In genomic region chr11:96977606-96978400, GRCm38 (mm10) we compare ENCODE assay signal across 8 mouse cellular contexts. TPM values are rescaled to one million over a fixed set of nuclear protein-coding genes. Genes with fewer than 3 reads are reported as not detected.
DNase-seq lines count a peak whose midpoint lies in the region; ATAC-seq and TF ChIP-seq lines count a peak whose summit lies in the region.

No protein-coding gene starts in this region.

- H3K4me3 ChIP-seq in heart, embryonic 12.5 days: peak overlapping the region; percentile 92
- peak overlapping the region; percentile 70 for H3K4me3 ChIP-seq in kidney, postnatal 0 days (replicated peaks; ENCODE audit: low read depth, low read length)
- peak overlapping the region; percentile 72 for H3K4me3 ChIP-seq in liver, embryonic 11.5 days (ENCODE audit: low read depth, low read length)
- peak overlapping the region; percentile 88 for H3K4me3 ChIP-seq in stomach, embryonic 14.5 days (ENCODE audit: low read depth, low read length)

- no peaks in the 10 kb centered on the region for H3K9me3 ChIP-seq in heart, embryonic 12.5 days (replicated peaks)
- H3K9me3 ChIP-seq in kidney, postnatal 0 days (replicated peaks; ENCODE audit: low read length): no peaks in the 10 kb centered on the region
- H3K9me3 ChIP-seq in liver, embryonic 11.5 days (ENCODE audit: control insufficient read depth, low read length): no peaks in the 10 kb centered on the region
- H3K9me3 ChIP-seq in stomach, embryonic 14.5 days (ENCODE audit: control insufficient read depth, low read depth, low read length): no peaks in the 10 kb centered on the region

- peak; percentile 98 for DNase-seq in CD4-positive, CD25-positive, alpha-beta regulatory T cell, adult 2 months (ENCODE audit: low read depth, low spot score)
- DNase-seq in brain, embryonic 18.5 days (ENCODE audit: low read depth, low spot score): peak; percentile 100
- peak; percentile 100 for DNase-seq in kidney, postnatal 0 days (ENCODE audit: low spot score)
- DNase-seq in liver, embryonic 11.5 days (ENCODE audit: low spot score): peak; percentile 99
- peak; percentile 99 for DNase-seq in naive thymus-derived CD4-positive, alpha-beta T cell, adult 2 months (ENCODE audit: low read depth)

- ATAC-seq in erythroid progenitor cell, adult 5-6 weeks (replicated peaks; ENCODE audit: low FRiP score, poor library complexity, severe bottlenecking): peak; percentile 87
- peak; percentile 96 for ATAC-seq in heart, embryonic 12.5 days (ENCODE audit: insufficient number of reproducible peaks, low FRiP score)
- peak; percentile 95 for ATAC-seq in kidney, postnatal 0 days (replicated peaks; ENCODE audit: low FRiP score, low read depth)
- ATAC-seq in liver, embryonic 11.5 days (replicated peaks; ENCODE audit: low FRiP score): peak; percentile 94
- peak; percentile 96 for ATAC-seq in stomach, embryonic 14.5 days (ENCODE audit: insufficient number of reproducible peaks, insufficient read depth, low FRiP score, low read depth)

- peaks cover 34% of the 10 kb centered on the region for H3K4me1 ChIP-seq in heart, embryonic 12.5 days (replicated peaks)
- H3K4me1 ChIP-seq in kidney, postnatal 0 days (replicated peaks; ENCODE audit: insufficient read depth, low read length): peaks cover 14% of the 10 kb centered on the region; the same call in 1 of the 2 replicates
- peaks cover 30% of the 10 kb centered on the region for H3K4me1 ChIP-seq in liver, embryonic 11.5 days (replicated peaks; ENCODE audit: control insufficient read depth, insufficient read depth, low read length)
- peaks cover 18% of the 10 kb centered on the region for H3K4me1 ChIP-seq in stomach, embryonic 14.5 days (ENCODE audit: control insufficient read depth, insufficient read depth, low read length)

- no peak for TF ChIP-seq CTCF in kidney, postnatal 0 days (IDR thresholded peaks at IDR 0.05; ENCODE audit: low read depth)

- peak overlapping the region; percentile 97 for H3K9ac ChIP-seq in heart, embryonic 12.5 days
- peak overlapping the region; percentile 81 for H3K9ac ChIP-seq in kidney, postnatal 0 days (ENCODE audit: low read depth, low read length)
- H3K9ac ChIP-seq in liver, embryonic 11.5 days (ENCODE audit: low read depth, low read length): peak overlapping the region; percentile 86
- peak overlapping the region; percentile 92 for H3K9ac ChIP-seq in stomach, embryonic 14.5 days (replicated peaks; ENCODE audit: low read depth, low read length)

- H3K36me3 ChIP-seq in heart, embryonic 12.5 days: no peaks in the 10 kb centered on the region
- no peaks in the 10 kb centered on the region for H3K36me3 ChIP-seq in kidney, postnatal 0 days (ENCODE audit: insufficient read depth, low read length)
- no peaks in the 10 kb centered on the region for H3K36me3 ChIP-seq in liver, embryonic 11.5 days (ENCODE audit: control insufficient read depth, insufficient read depth, low read length)
- H3K36me3 ChIP-seq in stomach, embryonic 14.5 days (ENCODE audit: control insufficient read depth, insufficient read depth, low read length): no peaks in the 10 kb centered on the region

- H3K4me2 ChIP-seq in heart, embryonic 12.5 days: peak overlapping the region; percentile 91
- H3K4me2 ChIP-seq in kidney, postnatal 0 days (ENCODE audit: low read length): peak overlapping the region; percentile 84
- peak overlapping the region; percentile 95 for H3K4me2 ChIP-seq in liver, embryonic 11.5 days
- H3K4me2 ChIP-seq in stomach, embryonic 14.5 days (replicated peaks; ENCODE audit: low read depth, low read length): peak overlapping the region; percentile 93

- peaks cover 15% of the 10 kb centered on the region for H3K27me3 ChIP-seq in heart, embryonic 12.5 days (replicated peaks)
- no peaks in the 10 kb centered on the region for H3K27me3 ChIP-seq in kidney, postnatal 0 days (ENCODE audit: insufficient read depth, low read length)
- no peaks in the 10 kb centered on the region for H3K27me3 ChIP-seq in liver, embryonic 11.5 days (replicated peaks; ENCODE audit: control insufficient read depth, insufficient read depth, low read length)
- H3K27me3 ChIP-seq in stomach, embryonic 14.5 days (ENCODE audit: control insufficient read depth, insufficient read depth, low read length): no peaks in the 10 kb centered on the region

- WGBS in heart, embryonic 12.5 days: under 1% methylated on average over 45 of the region's 45 CpGs
- under 1% methylated on average over 45 of the region's 45 CpGs for WGBS in kidney, postnatal 0 days
- WGBS in liver, embryonic 11.5 days: under 1% methylated on average over 45 of the region's 45 CpGs
- WGBS in stomach, embryonic 14.5 days: under 1% methylated on average over 45 of the region's 45 CpGs

- H3K27ac ChIP-seq in heart, embryonic 12.5 days (ENCODE audit: poor library complexity, severe bottlenecking): peak overlapping the region; percentile 88
- H3K27ac ChIP-seq in kidney, postnatal 0 days: peak overlapping the region; percentile 94
- H3K27ac ChIP-seq in liver, embryonic 11.5 days (ENCODE audit: low read depth, low read length): peak overlapping the region; percentile 82
- peak overlapping the region; percentile 96 for H3K27ac ChIP-seq in stomach, embryonic 14.5 days (ENCODE audit: low read length)

RNA-seq across cellular contexts. Expression of gene Sp2, which starts 5.0 kb away (rescaled TPM):
- total RNA-seq in erythroid progenitor cell, adult 5-6 weeks (2015; ENCODE audit: low replicate concordance): 52.4 and 62.0 TPM in 2 replicates
- total RNA-seq in erythroid progenitor cell, adult 5-6 weeks (2017; ENCODE audit: low replicate concordance): 13.1 and 27.8 TPM in 2 replicates
- 18.0 and 19.9 TPM in 2 replicates for polyA plus RNA-seq in heart, embryonic 12.5 days (2016; fragmentation: Nextera tagmentation; extraction: Ambion mirVana)
- polyA plus RNA-seq in kidney, postnatal 0 days (2015; fragmentation: Nextera tagmentation; extraction: Ambion mirVana): 16.3 and 16.4 TPM in 2 replicates
- polyA plus RNA-seq in liver, embryonic 11.5 days (2014; fragmentation: Nextera tagmentation; extraction: Ambion mirVana): 18.3 and 18.9 TPM in 2 replicates
- 15.7 and 19.1 TPM in 2 replicates for polyA plus RNA-seq in stomach, embryonic 14.5 days (2014; fragmentation: Nextera tagmentation; extraction: Ambion mirVana)

RNA-seq across cellular contexts. Expression of gene Pnpo, which starts 34.0 kb away (rescaled TPM):
- 57.0 and 70.6 TPM in 2 replicates for total RNA-seq in erythroid progenitor cell, adult 5-6 weeks (2015; ENCODE audit: low replicate concordance)
- 74.7 and 92.1 TPM in 2 replicates for total RNA-seq in erythroid progenitor cell, adult 5-6 weeks (2017; ENCODE audit: low replicate concordance)
- polyA plus RNA-seq in heart, embryonic 12.5 days (2016; fragmentation: Nextera tagmentation; extraction: Ambion mirVana): 37.7 and 40.5 TPM in 2 replicates
- polyA plus RNA-seq in kidney, postnatal 0 days (2015; fragmentation: Nextera tagmentation; extraction: Ambion mirVana): 31.7 and 33.2 TPM in 2 replicates
- polyA plus RNA-seq in liver, embryonic 11.5 days (2014; fragmentation: Nextera tagmentation; extraction: Ambion mirVana): 206 and 226 TPM in 2 replicates
- polyA plus RNA-seq in stomach, embryonic 14.5 days (2014; fragmentation: Nextera tagmentation; extraction: Ambion mirVana): 25.2 and 26.5 TPM in 2 replicates

RNA-seq across cellular contexts. Expression of gene Sp6, which starts 35.4 kb away (rescaled TPM):
- not detected in 2 replicates for total RNA-seq in erythroid progenitor cell, adult 5-6 weeks (2015; ENCODE audit: low replicate concordance)
- total RNA-seq in erythroid progenitor cell, adult 5-6 weeks (2017; ENCODE audit: low replicate concordance): not detected in 2 replicates
- 0.22 and 0.45 TPM in 2 replicates for polyA plus RNA-seq in heart, embryonic 12.5 days (2016; fragmentation: Nextera tagmentation; extraction: Ambion mirVana)
- 1.5 and 2.0 TPM in 2 replicates for polyA plus RNA-seq in kidney, postnatal 0 days (2015; fragmentation: Nextera tagmentation; extraction: Ambion mirVana)
- 0.17 TPM in 1 of 2 replicates, not detected in the other for polyA plus RNA-seq in liver, embryonic 11.5 days (2014; fragmentation: Nextera tagmentation; extraction: Ambion mirVana)
- 0.15 and 0.42 TPM in 2 replicates for polyA plus RNA-seq in stomach, embryonic 14.5 days (2014; fragmentation: Nextera tagmentation; extraction: Ambion mirVana)

RNA-seq across cellular contexts. Expression of gene Prr15l, which starts 49.9 kb away (rescaled TPM):
- not detected in 2 replicates for total RNA-seq in erythroid progenitor cell, adult 5-6 weeks (2015; ENCODE audit: low replicate concordance)
- 0.26 TPM in 1 of 2 replicates, not detected in the other for total RNA-seq in erythroid progenitor cell, adult 5-6 weeks (2017; ENCODE audit: low replicate concordance)
- 0.46 and 0.51 TPM in 2 replicates for polyA plus RNA-seq in heart, embryonic 12.5 days (2016; fragmentation: Nextera tagmentation; extraction: Ambion mirVana)
- 76.5 and 88.2 TPM in 2 replicates for polyA plus RNA-seq in kidney, postnatal 0 days (2015; fragmentation: Nextera tagmentation; extraction: Ambion mirVana)
- 1.8 and 2.2 TPM in 2 replicates for polyA plus RNA-seq in liver, embryonic 11.5 days (2014; fragmentation: Nextera tagmentation; extraction: Ambion mirVana)
- polyA plus RNA-seq in stomach, embryonic 14.5 days (2014; fragmentation: Nextera tagmentation; extraction: Ambion mirVana): 46.8 and 48.7 TPM in 2 replicates

RNA-seq across cellular contexts. Expression of gene Scrn2, which starts 51.9 kb away (rescaled TPM):
- total RNA-seq in erythroid progenitor cell, adult 5-6 weeks (2015; ENCODE audit: low replicate concordance): not detected in 2 replicates
- not detected in 2 replicates for total RNA-seq in erythroid progenitor cell, adult 5-6 weeks (2017; ENCODE audit: low replicate concordance)
- polyA plus RNA-seq in heart, embryonic 12.5 days (2016; fragmentation: Nextera tagmentation; extraction: Ambion mirVana): 17.0 and 18.3 TPM in 2 replicates
- 41.6 and 46.6 TPM in 2 replicates for polyA plus RNA-seq in kidney, postnatal 0 days (2015; fragmentation: Nextera tagmentation; extraction: Ambion mirVana)
- 16.4 and 17.6 TPM in 2 replicates for polyA plus RNA-seq in liver, embryonic 11.5 days (2014; fragmentation: Nextera tagmentation; extraction: Ambion mirVana)
- polyA plus RNA-seq in stomach, embryonic 14.5 days (2014; fragmentation: Nextera tagmentation; extraction: Ambion mirVana): 17.7 and 19.7 TPM in 2 replicates

Comparison
In these comparisons a context has a peak if more than half of its experiments do, and no peak if none do; other contexts are left out.
1. Peak in every context shown above with its lines: DNase-seq, ATAC-seq, H3K4me3 ChIP-seq and H3K27ac ChIP-seq.